Mouse (Mus musculus): ENCODE results near the gene Pknox2.

DNA sequence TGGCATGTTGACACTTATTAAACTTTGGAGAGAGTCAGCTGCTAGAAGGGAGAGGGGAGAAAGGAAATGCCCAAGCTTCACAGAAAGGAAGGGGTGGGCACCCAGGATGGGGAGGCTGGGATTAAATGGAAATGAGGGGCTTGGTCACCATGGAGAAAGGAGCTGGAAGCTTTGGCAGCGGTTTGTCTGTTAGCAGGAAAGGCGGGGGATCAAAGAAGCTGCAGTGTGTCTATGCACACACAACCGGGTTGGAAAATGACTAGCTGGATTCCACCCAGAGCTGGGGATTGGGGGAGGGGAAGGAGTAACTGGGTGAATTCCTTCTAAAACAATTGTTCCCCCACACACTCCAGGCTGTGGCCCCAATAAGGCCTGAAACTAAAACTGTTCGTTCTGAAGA is 31.7 kb upstream of the Pknox2 start:
- no peak for TF ChIP-seq CTCF (IDR thresholded peaks at IDR 0.05; ENCODE audit: low read depth)
- TF ChIP-seq EP300 (IDR thresholded peaks at IDR 0.05; ENCODE audit: low read depth) = no peak

All from liver, postnatal 0 days (tissue).